Mouse (Mus musculus) G1E (cell line): ENCODE data around the gene Acp5.

Experiments
- CTCF ChIP-seq: IDR thresholded peaks from 2 replicates; pipeline ENCODE4 v1.5.1; 2012; ENCODE audit warnings: low read depth, low read length, inconsistent platforms, mixed read lengths
- GATA2 ChIP-seq: IDR thresholded peaks from 2 replicates; pipeline ENCODE4 v1.6.1; 2012; ENCODE audit warnings: low read depth, low read length, inconsistent platforms, borderline replicate concordance
- POLR2AphosphoS5 ChIP-seq: IDR thresholded peaks from 2 replicates; pipeline ENCODE4 v1.6.1; 2012; ENCODE audit warnings: low read depth, low read length, inconsistent platforms; ENCODE audit not compliant: insufficient replicate concordance

DNA sequence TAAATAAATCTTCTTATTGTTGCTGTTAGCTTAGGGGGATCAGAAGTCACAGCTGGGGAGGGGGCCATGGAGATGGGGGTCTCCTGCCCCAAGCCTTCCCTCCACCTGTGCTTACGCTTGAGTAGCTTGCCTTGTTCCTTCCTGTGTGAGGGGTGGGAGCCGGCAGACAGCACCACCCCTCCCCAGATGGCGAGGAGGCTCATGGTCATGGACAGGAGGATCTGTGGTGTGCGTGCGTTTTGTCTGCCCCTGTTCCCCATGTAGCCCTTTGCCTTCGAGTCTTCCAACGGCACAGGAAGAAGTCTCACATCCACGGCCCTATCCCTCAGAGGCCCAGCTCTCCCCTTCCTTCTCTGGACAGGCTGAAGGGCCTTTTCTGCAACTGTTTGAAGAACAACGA is 26.8 kb upstream of the Acp5 start:
- TF ChIP-seq GATA2 (no peak), CTCF (no peak), POLR2AphosphoS5 (no peak)
